Mouse (Mus musculus) left cerebral cortex, postnatal 14 days (tissue): ENCODE data around the gene Cacna2d2. TPM values are rescaled to one million over a fixed set of nuclear protein-coding genes. Genes with fewer than 3 reads are reported as not detected.

ENCODE experiments used
- DNase-seq, 2 experiments: peaks; one replicate each; pipeline ENCODE4 v3.0.0; 2021 to 2022; ENCODE audit warnings: low spot score in 2 of 2, mixed read lengths in 1 of 2
- intact Hi-C: fragments of 180-260 bp; cut with DNase I; formaldehyde crosslinking; loops from one replicate; pipeline ENCODE4 v1.15.1; 2025
- long read RNA-seq, 2 experiments: library from polyadenylated mRNA; stranded (forward); transcript quantifications; one replicate each; pipeline ENCODE4 v2.0.0; 2021
- total RNA-seq, 2 experiments: library from RNA; stranded (reverse); gene quantifications; 2 replicates each; pipeline ENCODE4 v1.2.3; 2021

Cacna2d2 gene
- total RNA-seq: 10 to 100 TPM; 28.1 to 34.6 TPM
- long read RNA-seq, experiment 1, partial matches to known transcripts: 2 of 4 reads
- long read RNA-seq, experiment 1, other reads (novel, unspliced or antisense): 2 of 4 reads
- long read RNA-seq, experiment 2, partial matches to known transcripts: 1 of 9 reads
- long read RNA-seq, experiment 2, other reads (novel, unspliced or antisense): 8 of 9 reads

GRCm38 (mm10) chr9:107399491-107399971 lies at the start of gene Cacna2d2:
TSS of gene Cacna2d2 (plus strand) at chr9:107399612.
- intact Hi-C loops: no loop called here

GRCm38 (mm10) chr9:107354826-107355225 lies 44.6 kb upstream of the Cacna2d2 start:
- intact Hi-C loops: no loop called here
- DNase-seq: no peak

More at GRCm38 (mm10) chr9:107399491-107399971, at the start of gene Cacna2d2:
- peak; percentile 28 to 32 for DNase-seq

GRCm38 (mm10) chr9:107355870-107356765 lies 43.3 kb upstream of the Cacna2d2 start:
- intact Hi-C loops: loop anchor here (2.0 kb wide), 1 partner anchor 61 kb away; no protein-coding TSS in a partner anchor
- DNase-seq: peak; percentile 72 to 79

- intact Hi-C loops: loop anchor here (1.0 to 2.0 kb wide), 2 partner anchors 63 to 157 kb away; no protein-coding TSS in a partner anchor
Measured at GRCm38 (mm10) chr9:107357651-107358050, 41.8 kb upstream of the Cacna2d2 start.

GRCm38 (mm10) chr9:107360989-107361388 lies 38.4 kb upstream of the Cacna2d2 start:
- DNase-seq: peak in 1 of 2 experiments; percentile 43
- intact Hi-C loops: no loop called here

More at GRCm38 (mm10) chr9:107357651-107358050, 41.8 kb upstream of the Cacna2d2 start:
- peak; percentile 78 to 84 for DNase-seq

- intact Hi-C loops: loop anchor here (1.0 kb wide), 1 partner anchor 97 kb away; no protein-coding TSS in a partner anchor
- DNase-seq: peak; percentile 44 to 74
Measured at GRCm38 (mm10) chr9:107366644-107367043, 32.8 kb upstream of the Cacna2d2 start.

GRCm38 (mm10) chr9:107368302-107368701 lies 31.1 kb upstream of the Cacna2d2 start:
- intact Hi-C loops: no loop called here
- no peak for DNase-seq

- no peak for DNase-seq
- intact Hi-C loops: no loop called here
Measured at GRCm38 (mm10) chr9:107369270-107370105, 29.9 kb upstream of the Cacna2d2 start.

- no peak for DNase-seq
- intact Hi-C loops: no loop called here
Measured at GRCm38 (mm10) chr9:107370106-107370463, 29.3 kb upstream of the Cacna2d2 start.

GRCm38 (mm10) chr9:107372441-107372840 lies 27.0 kb upstream of the Cacna2d2 start:
- intact Hi-C loops: no loop called here
- DNase-seq: no peak

GRCm38 (mm10) chr9:107374623-107375022 lies 24.8 kb upstream of the Cacna2d2 start:
- no peak for DNase-seq
- intact Hi-C loops: no loop called here

GRCm38 (mm10) chr9:107375451-107375850 lies 24.0 kb upstream of the Cacna2d2 start:
- no peak for DNase-seq
- intact Hi-C loops: no loop called here

- no peak for DNase-seq
- intact Hi-C loops: no loop called here
Measured at GRCm38 (mm10) chr9:107377961-107378512, 21.4 kb upstream of the Cacna2d2 start.

GRCm38 (mm10) chr9:107381723-107382122 lies 17.7 kb upstream of the Cacna2d2 start:
- DNase-seq: no peak
- intact Hi-C loops: no loop called here

GRCm38 (mm10) chr9:107384396-107384795 lies 15.0 kb upstream of the Cacna2d2 start:
- intact Hi-C loops: no loop called here
- DNase-seq: no peak

- DNase-seq: no peak
- intact Hi-C loops: loop anchor here (2.0 kb wide), 1 partner anchor 70 kb away; no protein-coding TSS in a partner anchor
Measured at GRCm38 (mm10) chr9:107386722-107387121, 12.7 kb upstream of the Cacna2d2 start.

GRCm38 (mm10) chr9:107387708-107388107 lies 11.7 kb upstream of the Cacna2d2 start:
- intact Hi-C loops: loop anchor here (2.0 kb wide), 1 partner anchor 69 kb away; no protein-coding TSS in a partner anchor
- peak in 1 of 2 experiments; percentile 39 for DNase-seq

GRCm38 (mm10) chr9:107388263-107388662 lies 11.1 kb upstream of the Cacna2d2 start:
- intact Hi-C loops: no loop called here
- no peak for DNase-seq

- DNase-seq: no peak
- intact Hi-C loops: no loop called here
Measured at GRCm38 (mm10) chr9:107396397-107396796, 3.0 kb upstream of the Cacna2d2 start.
